Mouse (Mus musculus) gonadal fat pad, adult 2 months (tissue): Measurements from ENCODE around the gene Lyzl4. TPM values are rescaled to one million over a fixed set of nuclear protein-coding genes. Genes with fewer than 3 reads are reported as not detected.

Experiments
- DNase-seq: peaks from one replicate; pipeline ENCODE4 v3.0.0-alpha.2; 2012; ENCODE audit warnings: low read depth
- polyA plus RNA-seq: library from polyadenylated mRNA; depleted of rRNA; stranded (reverse); fragments of >200 nt; gene quantifications from 2 replicates; pipeline ENCODE4 v1.2.3, GENCODE M21; 2012; rRNA removed

Gene Lyzl4
- polyA plus RNA-seq = 1.1 and 2.3 TPM in 2 replicates

- no peak for DNase-seq
Observed at GRCm38 (mm10) chr9:121642001-121642400, at the start of gene Lyzl4. Gene Lyzl4 (minus strand): TSS chr9:121642096.

GRCm38 (mm10) chr9:121690734-121691133 lies 48.8 kb upstream of the Lyzl4 start:
- no peak for DNase-seq

- DNase-seq = no peak
Observed at GRCm38 (mm10) chr9:121690200-121690651, 48.3 kb upstream of the Lyzl4 start.

GRCm38 (mm10) chr9:121684702-121685101 lies 42.8 kb upstream of the Lyzl4 start:
- no peak for DNase-seq

GRCm38 (mm10) chr9:121682037-121682680 lies 40.3 kb upstream of the Lyzl4 start:
- DNase-seq = no peak

- DNase-seq = no peak
Observed at GRCm38 (mm10) chr9:121681191-121681590, 39.3 kb upstream of the Lyzl4 start.

GRCm38 (mm10) chr9:121679549-121679948 lies 37.7 kb upstream of the Lyzl4 start:
- DNase-seq = no peak

- DNase-seq = no peak
Observed at GRCm38 (mm10) chr9:121677476-121677875, 35.6 kb upstream of the Lyzl4 start.

GRCm38 (mm10) chr9:121677069-121677468 lies 35.2 kb upstream of the Lyzl4 start:
- no peak for DNase-seq

- no peak for DNase-seq
Observed at GRCm38 (mm10) chr9:121675556-121675955, 33.7 kb upstream of the Lyzl4 start.

GRCm38 (mm10) chr9:121675011-121675410 lies 33.1 kb upstream of the Lyzl4 start:
- DNase-seq = no peak

GRCm38 (mm10) chr9:121673716-121674115 lies 31.8 kb upstream of the Lyzl4 start:
- DNase-seq = no peak

- no peak for DNase-seq
Observed at GRCm38 (mm10) chr9:121672311-121672710, 30.4 kb upstream of the Lyzl4 start.

- no peak for DNase-seq
Observed at GRCm38 (mm10) chr9:121671300-121671699, 29.4 kb upstream of the Lyzl4 start.

- no peak for DNase-seq
Observed at GRCm38 (mm10) chr9:121669348-121669791, 27.5 kb upstream of the Lyzl4 start.

GRCm38 (mm10) chr9:121667822-121668221 lies 25.9 kb upstream of the Lyzl4 start:
- DNase-seq = no peak

- DNase-seq = no peak
Observed at GRCm38 (mm10) chr9:121666957-121667630, 25.2 kb upstream of the Lyzl4 start.

GRCm38 (mm10) chr9:121664104-121664503 lies 22.2 kb upstream of the Lyzl4 start:
- DNase-seq = no peak

GRCm38 (mm10) chr9:121663467-121663866 lies 21.6 kb upstream of the Lyzl4 start:
- no peak for DNase-seq

- no peak for DNase-seq
Observed at GRCm38 (mm10) chr9:121659791-121660190, 17.9 kb upstream of the Lyzl4 start.

- no peak for DNase-seq
Observed at GRCm38 (mm10) chr9:121658248-121658647, 16.4 kb upstream of the Lyzl4 start.

GRCm38 (mm10) chr9:121657143-121657542 lies 15.2 kb upstream of the Lyzl4 start:
- DNase-seq = no peak

- DNase-seq = no peak
Observed at GRCm38 (mm10) chr9:121656322-121656721, 14.4 kb upstream of the Lyzl4 start.
